23 mouse cellular contexts compared by ENCODE assay signal in the genomic region with DNA sequence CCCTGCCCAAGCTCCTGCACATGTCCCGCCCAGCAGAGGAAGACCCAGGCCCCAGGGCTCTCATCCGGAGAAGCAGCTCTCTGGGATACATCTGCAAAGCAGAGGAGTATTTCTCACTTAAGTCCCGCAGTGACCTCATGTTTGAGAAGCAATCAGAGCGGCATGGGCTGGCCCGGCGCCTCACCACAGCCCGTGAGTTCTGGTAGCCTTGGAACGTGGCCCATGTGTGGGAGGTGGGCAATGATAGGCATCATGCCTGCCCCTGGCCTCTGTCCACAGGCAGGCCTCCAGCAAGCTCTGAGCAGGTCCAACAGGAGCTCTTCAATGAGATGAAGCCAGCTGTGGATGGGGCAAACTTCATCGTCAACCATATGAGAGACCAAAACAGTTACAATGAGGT. TPM values are rescaled to one million over a fixed set of nuclear protein-coding genes. Genes with fewer than 3 reads are reported as not detected.
DNase-seq lines count a peak whose midpoint lies in the region; ATAC-seq lines count a peak whose summit lies in the region.
"Had no signal": no experiment of that assay in that cellular context is flagged by ENCODE, and none has a peak within 500 bp of the region (broad histone marks: within the 10 kb centered on the region; RNA-seq: fewer than 3 reads in every experiment).

No protein-coding gene starts in this region.

- no peak overlapping the region for H3K9ac ChIP-seq in hindbrain, embryonic 16.5 days (ENCODE audit: low read depth, low read length)
- H3K9ac ChIP-seq: embryonic facial prominence, embryonic 13.5 days; forebrain, embryonic 12.5 days; heart, embryonic 12.5 days; hindbrain, embryonic 15.5 days had no signal

- no peaks in the 10 kb centered on the region; the same call in 1 of the 2 replicates for H3K27me3 ChIP-seq in hindbrain, embryonic 16.5 days (replicated peaks; ENCODE audit: control insufficient read depth, insufficient read depth, low read length)
- H3K27me3 ChIP-seq: embryonic facial prominence, embryonic 13.5 days; hindbrain, embryonic 15.5 days had no signal

- H3K4me3 ChIP-seq in hindbrain, embryonic 16.5 days (ENCODE audit: low read length), result no peak overlapping the region
- H3K4me3 ChIP-seq: embryonic facial prominence, embryonic 13.5 days; forebrain, embryonic 12.5 days; heart, adult 2 months; heart, embryonic 12.5 days; hindbrain, embryonic 15.5 days had no signal

- intact Hi-C loops in left cerebral cortex, postnatal 4 days (cut with DNase I), result no loop called here
- intact Hi-C loops in left cerebral cortex, postnatal 10 days (cut with DNase I), result no loop called here

- DNase-seq in left cerebral cortex, postnatal 4 days, result peak; percentile 43
- DNase-seq in left cerebral cortex, postnatal 10 days (ENCODE audit: extremely low spot score in 1 of 2, low spot score in 2 of 2), result no peak
- DNase-seq in testis, postnatal 10 days (ENCODE audit: low spot score), result peak; percentile 74
- no peak for DNase-seq in testis, postnatal 14 days (ENCODE audit: low spot score)
- peak; percentile 62 for DNase-seq in NIH3T3 (ENCODE audit: low read depth)
- DNase-seq: adrenal gland, adult 2 months; adrenal gland, postnatal 25 days; cerebellum, adult 18-20 months; cerebellum, postnatal 36 days; gastrocnemius, postnatal 10 days had no signal

- no peak overlapping the region for H3K27ac ChIP-seq in hindbrain, embryonic 16.5 days (ENCODE audit: low read depth, low read length)
- H3K27ac ChIP-seq: embryonic facial prominence, embryonic 13.5 days; forebrain, embryonic 12.5 days; heart, adult 2 months; hindbrain, embryonic 15.5 days had no signal

- no peak for ATAC-seq in hindbrain, embryonic 16.5 days
- ATAC-seq: forebrain, embryonic 16.5 days; inflammation-experienced regulatory T-cells, adult 6 months had no signal

- no peaks in the 10 kb centered on the region for H3K36me3 ChIP-seq in hindbrain, embryonic 16.5 days (ENCODE audit: control insufficient read depth, insufficient read depth, low read length)
- H3K36me3 ChIP-seq: embryonic facial prominence, embryonic 13.5 days; forebrain, embryonic 12.5 days; G1E; heart, embryonic 12.5 days; hindbrain, embryonic 15.5 days had no signal

- no peaks in the 10 kb centered on the region for H3K9me3 ChIP-seq in hindbrain, embryonic 16.5 days (ENCODE audit: control insufficient read depth, low read length)
- H3K9me3 ChIP-seq: embryonic facial prominence, embryonic 13.5 days; forebrain, embryonic 12.5 days; G1E; heart, embryonic 12.5 days; hindbrain, embryonic 15.5 days had no signal

- H3K4me1 ChIP-seq in hindbrain, embryonic 16.5 days (ENCODE audit: control insufficient read depth, insufficient read depth, low read depth, low read length), result no peaks in the 10 kb centered on the region
- H3K4me1 ChIP-seq: embryonic facial prominence, embryonic 13.5 days; forebrain, embryonic 12.5 days; hindbrain, embryonic 15.5 days had no signal

- no peak overlapping the region for H3K4me2 ChIP-seq in hindbrain, embryonic 16.5 days (ENCODE audit: low read length)
- H3K4me2 ChIP-seq: embryonic facial prominence, embryonic 13.5 days; forebrain, embryonic 12.5 days; heart, embryonic 12.5 days; hindbrain, embryonic 15.5 days had no signal

- 86% methylated on average over 9 of the region's 9 CpGs for WGBS in hindbrain, embryonic 16.5 days

RNA-seq across cellular contexts. Expression of a gene that starts 6.9 kb away (rescaled TPM):
- total RNA-seq in left cerebral cortex, postnatal 4 days (2021), result not detected
- total RNA-seq in left cerebral cortex, postnatal 10 days (2021), result not detected
- polyA plus RNA-seq in hindbrain, embryonic 16.5 days (2015; fragmentation: Nextera tagmentation; extraction: Ambion mirVana), result 0.62 TPM in 1 of 2 replicates, not detected in the other
- total RNA-seq: adrenal gland, adult 2 months; adrenal gland, postnatal 25 days; G1E; heart, adult 2 months; heart, postnatal 25 days had no signal
- polyA plus RNA-seq: adrenal gland, adult 2 months; forebrain, embryonic 16.5 days; frontal cortex, adult 2 months; G1E; heart, adult 2 months; heart, embryonic 12.5 days; hindbrain, embryonic 11.5 days; hindbrain, embryonic 15.5 days; inflammation-experienced regulatory T-cells, adult 6 months had no signal

RNA-seq across cellular contexts. Expression of a gene that starts 7.2 kb away (rescaled TPM):
- total RNA-seq in left cerebral cortex, postnatal 4 days (2021), result not detected
- not detected for total RNA-seq in left cerebral cortex, postnatal 10 days (2021)
- 0.96 TPM in 1 of 2 replicates, not detected in the other for polyA plus RNA-seq in hindbrain, embryonic 16.5 days (2015; fragmentation: Nextera tagmentation; extraction: Ambion mirVana)
- total RNA-seq: adrenal gland, adult 2 months; adrenal gland, postnatal 25 days; heart, adult 2 months; heart, postnatal 25 days had no signal
- polyA plus RNA-seq: adrenal gland, adult 2 months; forebrain, embryonic 12.5 days; forebrain, embryonic 16.5 days; frontal cortex, adult 2 months; G1E; heart, adult 2 months had no signal

RNA-seq across cellular contexts. Expression of a gene that starts 14.2 kb away (rescaled TPM):
- under 1 TPM; 0.16 to 0.40 TPM for total RNA-seq in left cerebral cortex, postnatal 4 days (2021)
- 1 to 10 TPM; 2.2 to 2.8 TPM for total RNA-seq in left cerebral cortex, postnatal 10 days (2021)
- polyA plus RNA-seq in hindbrain, embryonic 16.5 days (2015; fragmentation: Nextera tagmentation; extraction: Ambion mirVana), result 2.1 and 2.6 TPM in 2 replicates
- total RNA-seq: adrenal gland, adult 2 months; adrenal gland, postnatal 25 days; G1E; gastrocnemius, postnatal 10 days; heart, adult 2 months; heart, postnatal 25 days had no signal
- polyA plus RNA-seq: embryonic facial prominence, embryonic 13.5 days; forebrain, embryonic 12.5 days; G1E; heart, adult 2 months; heart, embryonic 12.5 days; heart, embryonic 16.5 days; inflammation-experienced regulatory T-cells, adult 6 months had no signal

RNA-seq across cellular contexts. Expression of a gene that starts 16.4 kb away (rescaled TPM):
- total RNA-seq in left cerebral cortex, postnatal 4 days (2021), result 10 to 100 TPM; 92.6 to 92.8 TPM
- total RNA-seq in left cerebral cortex, postnatal 10 days (2021), result 10 to 100 TPM; 83.2 to 84.2 TPM
- polyA plus RNA-seq in hindbrain, embryonic 16.5 days (2015; fragmentation: Nextera tagmentation; extraction: Ambion mirVana), result 79.3 and 88.1 TPM in 2 replicates

RNA-seq across cellular contexts. Expression of a gene that starts 41.0 kb away (rescaled TPM):
- 10 to 100 TPM in 1 of 2 experiments, 1 to 10 TPM in 1; 3.4 to 11.8 TPM for total RNA-seq in left cerebral cortex, postnatal 4 days (2021)
- 1 to 10 TPM; 4.6 to 6.5 TPM for total RNA-seq in left cerebral cortex, postnatal 10 days (2021)
- polyA plus RNA-seq in hindbrain, embryonic 16.5 days (2015; fragmentation: Nextera tagmentation; extraction: Ambion mirVana), result 34.9 and 40.2 TPM in 2 replicates
- total RNA-seq: G1E; heart, adult 2 months; heart, postnatal 25 days had no signal
- polyA plus RNA-seq: G1E had no signal

Comparison
In these comparisons a context has a peak if more than half of its experiments do, and no peak if none do; other contexts are left out.
1. DNase-seq: peak in left cerebral cortex, postnatal 4 days (single experiment), testis, postnatal 10 days (single experiment) and NIH3T3 (single experiment); none in left cerebral cortex, postnatal 10 days (0 of 2) and testis, postnatal 14 days (single experiment).